Mouse (Mus musculus) kidney, adult 8-10 months (tissue): Measurements from ENCODE around the gene Cryzl2.

Source experiments
- DNase-seq, 2 experiments: peaks; one replicate each; pipeline ENCODE4 v3.0.0; 2022

Cryzl2 gene

DNA sequence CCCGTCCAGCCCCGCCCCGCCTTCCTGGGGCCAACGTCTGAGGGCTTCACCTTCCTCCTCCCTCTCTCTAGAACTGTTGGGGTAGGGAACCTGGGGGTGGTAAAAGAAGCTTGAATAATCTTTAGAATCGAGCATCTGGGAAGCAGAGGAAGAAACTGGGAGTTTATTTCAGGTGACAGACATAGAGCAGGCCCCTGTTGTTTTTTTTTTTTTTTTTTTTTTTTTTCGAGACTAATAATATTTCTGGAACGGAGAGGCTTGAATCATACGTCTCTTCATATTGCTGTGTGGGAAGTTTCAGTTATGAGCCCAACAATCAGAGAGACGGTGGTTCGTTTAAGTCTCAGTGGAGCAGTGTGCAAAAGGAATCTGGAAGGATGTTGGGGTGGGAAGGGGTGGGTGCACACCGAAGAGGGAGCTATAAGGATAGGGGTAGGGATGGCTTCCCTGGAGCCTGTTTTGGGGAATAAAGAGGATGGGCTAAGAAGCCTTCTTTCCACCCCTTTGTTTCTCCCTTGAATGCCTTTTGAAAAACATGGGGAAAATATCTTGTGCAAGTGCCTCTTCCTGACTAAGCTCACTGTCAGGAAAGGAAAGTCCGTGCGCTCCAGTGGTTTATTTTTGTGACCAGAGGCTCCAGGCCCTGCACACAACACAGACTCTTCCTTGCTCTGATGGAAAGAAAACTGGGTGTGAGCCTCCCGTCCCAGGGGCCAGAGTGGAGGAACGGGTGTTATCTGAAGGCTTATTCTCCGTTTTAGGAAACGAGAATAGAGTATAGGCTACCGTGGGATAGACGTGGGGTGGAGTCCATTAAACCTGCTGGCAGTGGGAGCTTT lies 14.4 kb upstream of the Cryzl2 start:
- no peak for DNase-seq

DNA sequence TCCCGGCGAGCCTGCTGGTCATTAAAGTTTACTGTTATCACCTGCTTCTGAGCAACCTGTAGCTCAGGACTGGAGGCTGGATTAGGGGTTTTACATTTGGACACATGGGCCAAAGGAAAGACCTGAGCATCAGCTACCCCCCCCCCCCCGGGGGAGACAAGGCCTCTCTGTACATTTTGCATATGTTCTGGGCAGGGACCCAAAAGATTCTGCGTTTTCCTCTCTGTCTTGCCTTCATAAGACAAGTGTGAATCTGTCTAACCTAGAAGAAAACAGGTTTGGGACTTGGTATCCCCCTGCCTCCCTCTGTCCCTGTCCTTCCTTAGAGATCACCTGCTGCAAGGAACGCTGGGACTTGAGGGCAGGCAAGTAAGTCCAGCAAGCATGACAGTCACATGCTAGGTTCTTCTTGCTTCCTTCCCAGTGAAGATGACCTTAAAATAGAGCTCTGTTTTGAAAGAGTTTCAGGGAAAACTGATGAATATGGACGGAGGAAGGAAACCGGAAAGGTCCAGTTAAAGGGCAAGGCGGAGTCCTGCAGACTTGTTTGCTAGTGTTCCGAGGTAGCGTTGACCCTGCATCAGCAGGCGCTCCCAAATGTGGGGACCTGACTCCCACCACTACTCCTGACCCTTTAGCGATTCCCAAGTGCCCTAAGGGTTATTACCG lies 13.6 kb upstream of the Cryzl2 start:
- no peak for DNase-seq

DNA sequence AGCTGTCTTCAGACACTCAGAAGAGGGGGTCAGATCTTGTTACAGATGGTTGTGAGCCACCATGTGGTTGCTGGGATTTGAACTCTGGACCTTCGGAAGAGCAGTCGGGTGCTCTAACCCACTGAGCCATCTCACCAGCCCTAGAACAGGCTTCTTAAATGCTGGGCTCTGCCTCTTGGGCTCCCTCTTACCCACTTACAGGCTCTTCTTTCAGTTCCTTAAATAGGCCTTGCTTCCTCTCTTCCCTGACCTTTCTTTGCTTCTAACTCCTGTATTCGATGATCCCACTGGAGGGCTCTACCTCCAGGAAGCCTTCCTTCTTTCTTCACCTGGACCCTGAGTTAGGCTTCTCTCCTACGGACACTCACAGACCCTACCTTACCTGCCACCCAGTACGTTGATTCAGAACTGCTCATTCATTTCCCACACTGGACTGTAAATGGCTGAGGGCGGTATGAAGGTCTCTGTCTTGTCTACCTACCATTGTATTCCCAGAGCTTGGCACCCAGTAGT lies 12.9 kb upstream of the Cryzl2 start:
- no peak for DNase-seq

DNA sequence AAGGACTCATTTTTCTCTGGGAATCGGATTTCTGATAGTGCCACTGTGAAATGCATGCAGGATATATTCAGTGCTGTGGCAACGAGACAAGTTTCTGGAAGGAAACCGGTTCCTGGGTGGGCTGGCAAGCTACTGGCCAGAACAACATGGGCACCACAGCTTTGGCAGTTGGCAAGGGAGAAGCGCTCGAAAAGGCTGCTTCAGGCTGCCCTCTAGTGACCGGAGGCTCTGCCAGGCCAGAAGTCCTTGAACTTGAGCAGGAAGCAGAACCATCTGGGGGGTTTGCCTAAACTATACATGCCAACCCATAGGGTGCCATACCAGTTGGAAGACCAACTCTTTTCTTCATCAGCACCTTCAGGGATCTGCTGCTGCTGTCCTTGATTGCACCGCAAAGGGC lies 12.1 kb upstream of the Cryzl2 start:
- DNase-seq = peak; percentile 64 to 84

DNA sequence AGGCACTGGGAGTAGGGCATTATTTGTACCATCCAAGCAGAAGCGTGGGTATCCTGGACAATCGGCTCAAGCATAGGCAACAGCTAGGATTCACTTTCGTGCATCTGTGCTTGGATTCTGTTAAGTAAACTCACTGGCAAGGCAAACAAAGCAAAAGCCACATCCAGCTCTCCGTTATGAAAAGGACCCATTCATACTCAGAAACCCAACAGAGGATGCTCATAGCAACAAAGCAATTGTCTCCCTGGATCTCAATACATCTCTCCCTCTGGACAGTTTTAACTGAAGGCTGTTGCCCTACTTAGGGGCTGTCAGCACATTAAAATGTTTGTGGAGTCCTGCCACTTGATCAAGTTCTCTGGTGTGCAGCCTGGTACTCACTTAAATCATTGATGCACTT lies 11.2 kb upstream of the Cryzl2 start:
- no peak for DNase-seq

DNA sequence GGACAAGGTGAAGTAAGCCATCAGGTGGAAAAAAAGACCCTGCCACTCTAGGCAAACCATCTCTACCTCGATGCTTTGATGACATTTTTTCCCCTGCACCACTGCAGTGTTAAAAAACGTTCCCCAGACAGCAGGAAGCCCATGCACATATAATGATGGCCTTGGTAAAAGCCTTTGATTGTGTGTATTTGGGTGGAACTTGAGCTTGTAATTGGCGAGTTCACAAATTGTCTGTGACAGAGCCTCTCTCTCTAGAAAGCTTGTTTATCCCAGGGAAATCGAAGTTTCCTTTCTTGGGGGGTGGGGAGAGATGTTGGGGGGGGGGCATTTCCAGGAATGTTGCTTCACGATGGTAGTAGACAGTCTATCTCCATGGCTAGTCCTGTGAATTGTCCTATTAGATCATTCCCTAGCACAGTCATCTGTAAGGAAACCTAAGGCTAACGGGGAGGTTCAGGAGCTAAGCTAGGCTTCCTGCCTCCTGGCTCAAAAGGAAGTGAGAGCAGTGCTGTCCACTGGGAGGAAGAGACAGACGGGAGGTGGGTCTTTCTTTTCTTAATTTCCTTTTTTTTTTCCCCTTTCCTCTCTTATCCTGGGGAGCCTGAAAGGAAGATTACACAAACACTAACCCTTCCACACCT lies 10.1 kb upstream of the Cryzl2 start:
- no peak for DNase-seq

DNA sequence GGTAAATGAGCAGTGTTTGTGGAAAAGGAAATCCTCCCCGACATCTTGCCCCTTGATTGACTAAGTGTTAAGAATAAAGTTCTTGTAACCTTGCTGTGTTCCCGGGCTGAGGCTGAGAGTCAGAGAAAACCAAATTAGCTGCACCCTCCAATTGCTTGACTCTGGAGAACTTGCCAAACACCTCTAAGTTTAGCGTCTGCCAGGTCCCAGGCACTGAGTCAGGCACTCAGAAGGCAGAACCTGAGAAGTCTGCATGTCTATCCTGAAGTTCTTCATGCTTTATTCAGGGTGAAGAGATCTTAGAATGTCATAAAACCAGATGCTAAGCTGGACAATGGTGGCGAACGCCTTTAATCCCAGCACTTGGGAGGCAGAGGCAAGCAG lies 9.6 kb upstream of the Cryzl2 start:
- DNase-seq = no peak

DNA sequence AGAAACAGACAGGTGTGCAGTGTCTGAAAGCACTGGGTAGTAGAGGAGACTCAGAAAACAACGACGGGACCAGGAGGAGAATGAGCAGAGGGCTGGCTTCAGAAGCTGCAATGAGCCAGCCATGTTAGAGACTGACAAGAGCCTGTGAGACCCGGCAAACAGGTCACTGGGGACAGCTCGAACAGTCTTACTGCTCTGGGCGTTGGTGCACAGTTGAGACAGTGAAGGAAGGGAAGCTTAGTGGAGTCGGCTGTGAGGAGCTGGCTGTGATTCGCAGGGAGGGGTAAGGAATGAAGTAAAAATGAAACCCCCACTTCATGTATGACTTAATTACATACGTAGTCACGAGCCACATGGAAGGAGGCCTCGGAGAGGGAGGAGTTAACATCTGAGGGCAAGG lies 8.8 kb upstream of the Cryzl2 start:
- DNase-seq = no peak

DNA sequence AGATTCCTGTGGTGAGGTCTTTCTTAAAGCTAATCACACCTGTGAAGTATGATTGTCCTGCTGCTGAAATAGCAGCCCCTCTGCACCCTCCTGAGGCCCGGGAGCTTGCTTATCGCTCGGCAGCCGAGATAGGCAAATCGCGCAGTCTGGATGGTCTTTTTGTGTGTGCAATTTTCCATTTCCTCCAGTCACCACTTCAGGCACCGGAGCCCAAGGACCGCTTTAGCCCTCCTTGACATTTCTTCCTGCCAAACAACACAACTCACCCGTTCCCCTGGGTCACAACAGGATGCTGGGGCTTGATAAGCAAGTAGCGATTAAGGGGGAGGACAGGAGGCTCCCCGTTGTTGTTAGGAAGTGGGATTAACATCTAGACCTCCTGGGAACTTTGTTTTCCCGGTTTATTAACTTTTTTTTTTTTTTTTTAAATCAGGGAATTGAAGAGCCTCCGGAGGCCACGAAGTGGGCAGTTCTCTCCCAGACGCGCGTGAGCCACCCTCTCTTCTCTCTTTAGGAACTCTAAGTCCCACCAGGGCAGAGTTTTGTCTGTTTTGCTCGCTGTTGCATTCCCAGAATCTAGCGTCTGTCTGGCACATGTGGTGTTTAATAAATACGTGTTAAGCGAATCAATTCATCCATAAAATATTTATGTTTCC lies 8.3 kb upstream of the Cryzl2 start:
- DNase-seq = peak; percentile 60 to 82

DNA sequence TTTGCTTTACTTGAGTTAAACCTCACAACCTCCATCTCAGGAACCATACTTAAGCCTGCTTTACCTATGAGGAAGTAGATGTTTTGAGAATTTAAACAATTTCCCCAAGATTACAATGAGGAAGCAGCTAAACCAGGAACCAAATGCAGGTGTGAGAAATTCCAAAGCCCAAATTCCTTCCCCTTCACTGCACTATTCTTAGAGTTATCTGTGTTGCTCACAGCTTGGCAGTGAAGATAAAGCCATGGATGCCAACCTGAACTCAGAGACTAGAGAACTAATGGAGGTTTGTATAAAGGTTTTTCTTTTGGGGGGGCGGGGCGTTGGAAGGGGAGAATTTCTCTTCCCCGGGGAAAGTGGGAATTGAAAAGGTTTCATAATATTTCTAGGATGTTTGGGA lies 6.1 kb upstream of the Cryzl2 start:
- DNase-seq = no peak

DNA sequence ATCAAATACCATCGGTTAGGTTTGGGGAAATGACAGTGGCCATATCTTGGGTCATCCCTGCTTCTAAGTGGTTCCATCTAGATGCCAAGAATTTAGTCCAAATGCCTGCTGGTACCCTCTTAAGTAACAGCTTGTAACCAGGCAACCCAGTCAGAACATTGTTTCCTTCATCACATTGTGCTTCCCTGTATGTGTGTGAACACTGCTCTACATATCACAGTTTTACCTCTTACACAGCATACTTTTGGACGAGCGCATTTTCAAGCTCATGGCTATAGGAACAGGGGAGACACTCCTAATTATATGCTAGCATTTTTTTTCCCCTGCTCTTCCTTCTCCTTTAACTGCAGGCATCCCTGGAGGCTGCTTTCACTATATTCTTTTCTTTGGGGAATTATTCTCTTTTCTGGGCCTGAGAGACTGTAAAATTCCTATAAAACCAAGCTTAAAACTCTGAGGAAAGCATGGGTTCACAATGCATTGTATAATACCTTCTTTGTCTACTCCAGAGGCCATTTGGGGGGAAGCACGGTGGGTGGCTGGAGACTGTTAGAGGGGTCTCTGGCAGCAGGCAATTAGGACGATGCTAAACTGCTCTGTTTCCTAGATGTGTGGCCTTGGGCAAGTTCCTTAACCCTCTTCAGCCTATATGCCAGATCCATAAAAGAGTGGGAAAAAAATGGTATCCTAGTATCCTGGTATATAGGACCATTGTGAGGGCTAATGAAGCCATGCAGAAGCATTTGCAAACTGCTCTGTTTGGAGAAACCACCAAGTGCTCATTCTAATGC lies 5.4 kb upstream of the Cryzl2 start:
- DNase-seq = no peak

DNA sequence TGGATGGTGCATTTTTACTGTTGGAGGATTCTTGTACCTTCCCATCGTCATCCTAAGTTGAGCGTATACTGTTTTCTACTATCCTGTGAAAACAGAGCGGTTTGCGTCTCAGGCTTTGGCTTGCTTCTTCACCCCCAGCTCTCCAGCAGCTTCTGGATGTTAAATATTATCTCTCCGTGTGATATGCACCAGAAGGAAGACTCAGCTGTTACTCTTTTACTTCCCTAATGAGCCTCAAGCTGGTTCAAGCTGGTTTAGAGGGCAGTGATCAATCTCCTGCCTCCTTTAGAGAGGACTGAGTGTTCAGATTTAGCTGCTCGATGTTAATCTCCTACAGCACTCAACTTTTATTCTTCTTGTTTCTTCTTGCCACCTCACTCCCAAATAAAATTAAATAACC lies 3.5 kb upstream of the Cryzl2 start:
- DNase-seq = peak; percentile 74 to 85

DNA sequence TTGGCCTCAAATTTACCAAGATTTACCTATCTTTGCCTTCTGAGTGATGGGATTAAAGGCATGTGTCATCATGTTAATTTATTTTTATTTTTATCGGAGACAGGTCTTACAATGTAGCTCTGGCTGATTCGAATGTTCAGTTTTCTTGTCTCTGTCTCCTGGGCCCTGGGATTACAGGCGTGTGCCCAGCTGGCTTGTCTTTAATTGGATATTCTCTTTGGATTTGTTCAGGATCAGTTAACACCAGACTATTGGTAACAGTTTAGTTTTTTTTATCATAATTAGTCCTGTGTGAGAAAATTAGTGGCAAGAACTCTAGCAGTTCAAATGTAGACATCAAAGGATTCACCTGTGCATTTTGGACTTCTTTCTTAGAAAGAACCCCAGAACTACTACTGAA lies 588 bp upstream of the Cryzl2 start:
- DNase-seq = no peak

DNA sequence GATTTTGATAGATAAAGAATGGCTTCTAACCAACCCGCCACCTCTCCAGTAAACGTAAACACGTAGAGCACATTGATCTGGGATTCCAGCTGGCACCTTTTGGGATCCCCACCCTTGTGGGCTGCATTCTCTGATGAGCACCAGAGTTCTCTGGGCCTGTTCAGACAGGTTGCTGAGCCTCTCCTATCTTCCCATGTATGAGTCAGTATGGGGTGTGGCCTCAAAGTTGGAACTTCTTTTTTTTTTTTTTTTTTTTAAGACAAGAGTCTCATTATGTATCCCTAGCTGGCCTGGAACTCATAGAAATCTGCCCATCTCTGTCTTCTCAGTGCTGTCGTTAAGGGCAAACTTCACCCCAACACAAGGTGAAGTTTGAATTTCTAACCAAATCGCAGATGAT lies 1.5 kb downstream of the Cryzl2 start:
- no peak for DNase-seq

DNA sequence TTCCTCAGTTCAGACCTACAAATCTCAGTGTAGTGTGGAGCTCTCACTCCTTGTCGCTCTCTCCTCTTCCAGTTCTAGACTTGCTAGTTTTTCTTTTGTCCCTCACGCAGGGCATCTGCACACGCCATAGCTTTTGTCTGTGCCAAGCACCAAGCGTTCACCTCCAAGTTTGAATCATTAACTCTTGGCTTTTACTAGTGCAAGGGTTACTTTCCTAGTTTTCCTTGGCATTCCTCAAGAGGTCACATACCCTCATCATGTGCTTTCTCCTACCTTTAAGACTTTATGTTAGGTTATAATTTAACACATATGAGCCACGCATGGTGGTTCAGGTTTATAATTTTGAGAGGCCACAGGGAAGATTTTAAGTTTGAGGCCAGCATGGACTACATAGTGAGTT lies 2.9 kb downstream of the Cryzl2 start:
- DNase-seq = peak; percentile 52 to 81

DNA sequence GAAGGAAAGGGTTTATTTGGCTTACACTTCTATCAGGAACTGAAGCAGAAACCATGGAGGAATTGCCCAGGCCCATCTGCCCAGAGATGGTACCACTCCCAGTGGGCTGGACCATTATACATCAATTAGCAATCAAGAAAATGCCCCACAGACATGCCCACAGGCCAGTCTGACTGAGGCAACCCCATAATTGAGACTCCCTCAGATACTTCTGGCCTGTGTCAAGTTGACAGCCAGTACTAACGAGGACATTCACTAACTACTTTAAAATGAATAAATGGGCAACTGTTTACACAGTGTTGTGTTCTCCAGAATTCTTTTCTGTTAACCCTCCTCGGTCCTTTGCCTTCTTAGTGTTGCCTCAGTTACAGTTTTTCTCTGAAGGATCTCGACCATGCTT lies 4.0 kb downstream of the Cryzl2 start:
- DNase-seq = no peak

DNA sequence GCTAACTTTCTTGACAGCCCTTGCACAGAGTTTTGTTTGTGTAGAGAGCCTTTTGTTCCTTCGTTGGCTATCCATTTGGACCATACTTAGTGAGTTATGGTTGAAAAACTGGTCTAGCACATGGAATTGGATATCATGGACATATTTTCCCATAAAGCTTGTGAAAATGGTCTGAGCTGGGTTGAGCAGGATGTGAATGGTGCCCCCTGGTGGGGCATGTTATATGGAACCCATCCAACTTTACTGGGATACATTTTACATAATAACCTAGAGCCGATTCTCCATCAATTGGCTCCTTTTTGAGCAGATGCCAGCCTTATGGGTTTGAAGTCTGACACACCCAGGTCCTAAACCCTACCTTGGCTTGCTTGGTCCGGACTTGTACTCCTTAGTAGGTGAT lies 6.8 kb downstream of the Cryzl2 start:
- DNase-seq = peak; percentile 48 to 80

DNA sequence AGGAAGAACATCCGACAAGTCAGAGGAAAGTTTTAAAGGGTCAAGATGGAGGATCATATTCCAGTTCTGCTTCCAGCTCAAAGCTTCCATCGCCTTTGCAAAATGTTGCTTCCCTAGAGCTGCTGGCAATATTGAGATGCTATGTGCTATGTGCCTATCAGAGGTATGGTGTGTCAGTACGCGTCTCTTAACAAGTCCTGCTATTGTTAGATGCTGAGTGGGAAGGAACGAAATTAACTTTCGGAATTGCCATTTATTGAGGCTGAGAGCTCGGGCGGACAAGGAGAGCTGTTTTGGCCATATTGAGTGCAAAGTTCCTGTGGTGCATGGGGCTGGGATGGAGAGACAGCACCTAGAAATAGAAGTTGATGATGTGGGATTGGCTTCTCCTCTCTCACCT lies 9.5 kb downstream of the Cryzl2 start:
- DNase-seq = no peak

DNA sequence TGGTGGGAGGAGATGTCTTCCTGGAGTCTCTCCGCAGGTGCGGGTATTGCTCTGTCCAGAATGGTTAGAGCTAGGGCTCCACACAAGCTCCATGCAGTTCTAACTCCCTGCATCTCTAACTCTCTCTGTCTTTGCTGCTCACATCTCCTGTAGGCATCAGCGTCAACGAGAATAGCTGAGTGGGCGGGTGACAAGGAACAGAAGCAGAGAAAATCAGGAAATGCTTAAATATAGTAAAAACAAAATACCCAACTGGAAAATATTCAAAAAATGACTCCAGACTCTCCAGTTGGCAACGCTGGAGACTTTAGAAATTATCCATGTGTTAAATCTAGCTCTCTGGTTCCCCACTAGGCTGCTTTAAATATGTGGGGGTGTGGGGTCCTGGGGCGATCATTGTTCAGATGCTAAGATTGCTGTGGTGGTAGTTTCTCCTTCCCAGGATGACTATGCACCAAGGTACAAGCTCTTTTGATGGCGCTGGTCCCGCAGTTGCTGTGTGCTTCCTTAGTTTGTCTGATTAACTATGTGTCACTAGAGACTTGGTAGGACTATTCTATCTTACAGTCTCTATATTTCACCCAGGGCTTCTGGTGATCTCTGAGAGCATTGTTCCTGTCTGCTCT lies 12.5 kb downstream of the Cryzl2 start:
- no peak for DNase-seq

DNA sequence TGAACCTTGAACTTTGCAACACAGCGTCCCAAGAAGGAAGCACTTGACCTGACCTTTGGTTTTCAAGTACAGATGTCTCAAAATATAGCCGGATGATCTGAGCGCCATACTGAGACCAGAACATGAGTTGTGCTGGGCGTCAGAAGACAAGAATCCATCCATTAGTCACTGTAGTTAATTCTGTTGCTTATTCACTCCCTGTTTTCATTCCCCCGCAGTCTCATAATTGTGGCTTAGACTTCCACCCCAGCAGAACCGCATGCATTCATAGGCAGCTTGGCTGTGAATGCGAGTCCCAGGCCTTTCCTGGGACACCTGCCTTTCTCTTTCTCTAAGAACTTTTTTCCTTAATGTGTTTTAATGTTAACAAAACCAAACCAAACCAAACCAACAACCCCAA lies 14.3 kb downstream of the Cryzl2 start:
- no peak for DNase-seq

DNA sequence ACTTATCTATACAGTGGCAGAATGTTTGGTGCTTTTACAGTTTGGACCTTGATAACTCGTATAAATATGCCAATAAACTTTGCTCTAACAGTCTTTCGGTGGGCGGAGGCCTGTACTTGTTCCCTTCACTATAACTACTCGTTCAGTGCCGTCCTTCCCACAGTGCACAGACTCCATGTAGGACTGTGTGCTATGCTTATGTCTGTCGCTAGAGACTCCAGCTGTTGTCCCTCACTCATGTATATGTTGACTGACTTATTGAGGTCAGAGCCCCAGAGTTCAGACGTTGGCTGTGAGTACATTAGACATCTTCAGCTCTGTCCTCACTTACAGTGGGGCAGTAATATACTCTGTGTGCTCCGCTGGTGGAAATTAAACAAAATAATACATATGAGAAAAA lies 16.5 kb downstream of the Cryzl2 start:
- DNase-seq = no peak

DNA sequence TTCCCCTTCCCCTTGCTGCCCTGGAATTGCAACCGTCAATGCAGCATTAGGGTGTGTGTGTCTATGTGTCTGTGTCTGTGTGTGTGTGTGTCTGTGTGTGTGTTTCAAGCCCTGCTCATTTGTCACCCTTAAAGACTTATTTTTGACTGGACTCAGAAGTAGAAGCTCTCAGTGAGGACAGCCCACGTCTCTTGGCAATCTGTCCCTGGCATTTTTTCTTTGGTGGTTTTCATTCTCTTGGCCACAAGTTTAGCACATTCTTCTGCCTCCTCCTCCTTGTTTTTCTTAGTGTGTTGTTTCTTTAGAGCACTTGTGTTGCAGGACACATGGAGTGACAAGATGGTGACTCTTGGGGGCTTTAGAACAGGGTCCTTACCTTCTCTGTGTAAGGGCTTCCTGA lies 17.9 kb downstream of the Cryzl2 start:
- no peak for DNase-seq
